Mouse (Mus musculus) G1E (cell line): ENCODE measurements around the gene St8sia2.

Experiments
- CTCF ChIP-seq: IDR thresholded peaks from 2 replicates; pipeline ENCODE4 v1.5.1; 2012; ENCODE audit warnings: low read depth, low read length, inconsistent platforms, mixed read lengths
- GATA1 ChIP-seq: IDR thresholded peaks from 2 replicates; pipeline ENCODE4 v1.6.1; 2012; ENCODE audit warnings: borderline replicate concordance, low read length, inconsistent platforms, mixed read lengths
- GATA2 ChIP-seq: IDR thresholded peaks from 2 replicates; pipeline ENCODE4 v1.6.1; 2012; ENCODE audit warnings: low read depth, low read length, inconsistent platforms, borderline replicate concordance
- POLR2AphosphoS5 ChIP-seq: IDR thresholded peaks from 2 replicates; pipeline ENCODE4 v1.6.1; 2012; ENCODE audit warnings: low read depth, low read length, inconsistent platforms; ENCODE audit not compliant: insufficient replicate concordance
- TAL1 ChIP-seq: conservative IDR thresholded peaks from 2 replicates; pipeline ENCODE4 v1.6.1; 2012; ENCODE audit warnings: low read depth, low read length, inconsistent platforms, mixed read lengths

DNA sequence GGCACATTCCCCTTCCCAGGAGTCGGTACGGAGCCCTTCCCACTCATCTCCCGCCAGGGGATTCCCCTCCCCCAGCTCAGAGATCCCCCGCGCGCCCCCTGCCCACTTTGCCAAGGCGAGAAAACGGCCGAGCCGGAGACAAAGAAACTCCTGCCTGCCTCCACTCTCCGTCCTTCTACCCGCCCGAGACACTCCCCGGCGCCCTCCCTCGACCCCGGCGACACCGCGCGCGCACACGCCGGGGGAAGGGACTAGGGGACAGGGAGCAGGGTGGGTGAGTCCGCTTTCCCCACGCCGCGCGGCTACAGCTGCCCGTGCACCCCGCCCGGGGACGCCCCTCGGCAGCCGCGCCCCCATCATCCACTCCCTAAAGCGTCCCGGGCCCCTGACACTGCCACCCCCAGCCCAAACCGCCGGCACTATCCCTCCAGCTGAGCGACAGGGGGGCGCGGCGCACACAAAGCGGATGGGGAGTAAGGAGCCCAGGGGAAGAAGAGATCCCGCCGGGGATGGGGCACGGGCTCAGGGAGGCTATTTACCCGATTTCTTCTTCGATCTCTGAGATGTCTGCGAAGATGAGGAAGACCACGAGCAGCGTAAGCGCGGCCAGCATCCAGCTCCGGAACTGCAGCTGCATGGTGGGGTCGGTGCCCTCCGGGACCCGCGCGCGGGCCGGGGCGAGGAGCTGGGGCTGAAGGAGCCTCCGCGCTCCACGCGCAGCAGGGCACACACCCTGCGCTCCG lies 461 bp downstream of the St8sia2 start:
- TF ChIP-seq GATA1: no peak
- TF ChIP-seq CTCF: no peak
- no peak for TF ChIP-seq TAL1
- no peak for TF ChIP-seq GATA2
- TF ChIP-seq POLR2AphosphoS5: no peak
